Mouse (Mus musculus) stomach, postnatal 0 days (tissue): ENCODE results near the gene Gm21969.

Experiments used
- CTCF ChIP-seq: IDR thresholded peaks from 2 replicates; pipeline ENCODE4 v1.5.1; 2016; ENCODE audit warnings: antibody characterized with exemption, low read depth, mild to moderate bottlenecking, moderate library complexity
- EP300 ChIP-seq: optimal IDR thresholded peaks from 2 replicates; pipeline ENCODE3; 2016; ENCODE audit warnings: antibody characterized with exemption

GRCm38 (mm10) chr4:139710467-139711334 lies 107.7 kb downstream of the Gm21969 start:
- TF ChIP-seq CTCF (no peak), EP300 (no peak)
